Mouse (Mus musculus) spleen, postnatal 4 days (tissue): Measurements from ENCODE around the gene Wipf3.

Experiments used
- DNase-seq, 2 experiments: peaks; one replicate each; pipeline ENCODE4 v3.0.0; 2022; ENCODE audit warnings: low spot score in 2 of 2

Gene Wipf3

GRCm38 (mm10) chr6:54531048-54531481, 101.7 kb downstream of the Wipf3 start:
- no peak for DNase-seq

- no peak for DNase-seq
Observed at GRCm38 (mm10) chr6:54535485-54535884, 106.1 kb downstream of the Wipf3 start.

GRCm38 (mm10) chr6:54537053-54537452, 107.7 kb downstream of the Wipf3 start:
- DNase-seq: no peak

GRCm38 (mm10) chr6:54538773-54539173, 109.4 kb downstream of the Wipf3 start:
- no peak for DNase-seq

GRCm38 (mm10) chr6:54539396-54539795, 110.0 kb downstream of the Wipf3 start:
- DNase-seq: no peak

- DNase-seq: no peak
Observed at GRCm38 (mm10) chr6:54540252-54540887, 111.0 kb downstream of the Wipf3 start.

GRCm38 (mm10) chr6:54542836-54543235, 113.4 kb downstream of the Wipf3 start:
- DNase-seq: no peak

GRCm38 (mm10) chr6:54543646-54544045, 114.2 kb downstream of the Wipf3 start:
- no peak for DNase-seq

- no peak for DNase-seq
Observed at GRCm38 (mm10) chr6:54548314-54549019, 119.1 kb downstream of the Wipf3 start.

GRCm38 (mm10) chr6:54549311-54549710, 119.9 kb downstream of the Wipf3 start:
- no peak for DNase-seq

GRCm38 (mm10) chr6:54550801-54551323, 121.5 kb downstream of the Wipf3 start:
- DNase-seq: no peak

GRCm38 (mm10) chr6:54552721-54553413, 123.5 kb downstream of the Wipf3 start:
- DNase-seq: no peak
